Mouse (Mus musculus) kidney, postnatal 0 days (tissue): ENCODE results near the gene Cxcl2. TPM values are rescaled to one million over a fixed set of nuclear protein-coding genes. Genes with fewer than 3 reads are reported as not detected.

Source experiments
- ATAC-seq: fragments of 200-750 bp; cut with Nextera tagmentation; replicated peaks from 2 replicates; pipeline ENCODE4 v1.8.0; 2017; ENCODE audit warnings: low read depth, moderate number of reproducible peaks, moderate TSS enrichment, moderate library complexity; ENCODE audit not compliant: low FRiP score
- DNase-seq: peaks from one replicate; pipeline ENCODE4 v3.0.0-alpha.2; 2016; ENCODE audit warnings: low spot score
- H3K27ac ChIP-seq: fragments of 300-500 bp; sonication (generic); 2 replicates; pipeline ENCODE4 v1.5.1; 2014; ENCODE audit warnings: mild to moderate bottlenecking
- H3K27me3 ChIP-seq: fragments of 300-500 bp; sonication (generic); 2 replicates; pipeline ENCODE4 v1.6.1; 2014; ENCODE audit warnings: low read length, mixed read lengths; ENCODE audit not compliant: insufficient read depth
- H3K36me3 ChIP-seq: fragments of 300-500 bp; sonication (generic); 2 replicates; pipeline ENCODE4 v1.6.1; 2014; ENCODE audit warnings: low read length, mixed read lengths; ENCODE audit not compliant: insufficient read depth
- H3K4me1 ChIP-seq: fragments of 300-500 bp; sonication (generic); replicated peaks from 2 replicates; pipeline ENCODE4 v1.6.1; 2014; ENCODE audit warnings: antibody characterized with exemption, low read length, mixed read lengths; ENCODE audit not compliant: insufficient read depth
- H3K4me2 ChIP-seq: fragments of 300-500 bp; sonication (generic); 2 replicates; pipeline ENCODE4 v1.6.1; 2014; ENCODE audit warnings: mild to moderate bottlenecking, low read length, moderate library complexity, mixed read lengths
- H3K4me3 ChIP-seq: fragments of 300-500 bp; sonication (generic); replicated peaks from 2 replicates; pipeline ENCODE4 v1.5.1; 2014; ENCODE audit warnings: low read depth, low read length
- H3K9ac ChIP-seq: fragments of 300-500 bp; sonication (generic); 2 replicates; pipeline ENCODE4 v1.6.1; 2014; ENCODE audit warnings: low read depth, low read length
- H3K9me3 ChIP-seq: fragments of 300-500 bp; sonication (generic); replicated peaks from 2 replicates; pipeline ENCODE4 v1.6.1; 2016; ENCODE audit warnings: low read length, inconsistent platforms, mixed read lengths
- CTCF ChIP-seq: IDR thresholded peaks from 2 replicates; pipeline ENCODE4 v1.5.1; 2016; ENCODE audit warnings: antibody characterized with exemption, low read depth, mild to moderate bottlenecking, moderate library complexity
- WGBS: fragments of 180-500 bp; shearing (Covaris S2); extraction: QIAGEN DNeasy Blood & Tissue Kit; methylation state at CpG from one replicate; pipeline ENCODE4 v1.1.7; 2014; 5-methylcytosine and 5-hydroxymethylcytosine counted together
- polyA plus RNA-seq: library from polyadenylated mRNA; unstranded; fragments of >200 nt; fragmentation: Nextera tagmentation; extraction: Ambion mirVana; gene quantifications from 2 replicates; pipeline ENCODE4 v1.2.1, GENCODE M21; 2015

Gene Cxcl2
- 0.17 TPM in 1 of 2 replicates, not detected in the other for polyA plus RNA-seq

- peak within 1 kb of the TSS; percentile 67 for H3K4me2 ChIP-seq
- peaks cover 5% of the 10 kb centered on the region; the same call in 1 of the 2 replicates for H3K27me3 ChIP-seq
- no peaks in the 10 kb centered on the region for H3K9me3 ChIP-seq
- peaks cover 7% of the 10 kb centered on the region; the same call in 1 of the 2 replicates for H3K4me1 ChIP-seq
- ATAC-seq (peak; percentile 80), DNase-seq (no peak)
- H3K9ac ChIP-seq: no peak within 1 kb of the TSS
- no peak for TF ChIP-seq CTCF
- no peaks in the 10 kb centered on the region for H3K36me3 ChIP-seq
- WGBS: 6% methylated on average over 22 of the region's 22 CpGs
- peak within 1 kb of the TSS; percentile 21; the same call in 1 of the 2 replicates for H3K4me3 ChIP-seq
- H3K27ac ChIP-seq: no peak within 1 kb of the TSS
Measured at GRCm38 (mm10) chr5:90903339-90904020, at the start of gene Cxcl2. TSS of gene Cxcl2 (plus strand) at chr5:90903871.

DNA sequence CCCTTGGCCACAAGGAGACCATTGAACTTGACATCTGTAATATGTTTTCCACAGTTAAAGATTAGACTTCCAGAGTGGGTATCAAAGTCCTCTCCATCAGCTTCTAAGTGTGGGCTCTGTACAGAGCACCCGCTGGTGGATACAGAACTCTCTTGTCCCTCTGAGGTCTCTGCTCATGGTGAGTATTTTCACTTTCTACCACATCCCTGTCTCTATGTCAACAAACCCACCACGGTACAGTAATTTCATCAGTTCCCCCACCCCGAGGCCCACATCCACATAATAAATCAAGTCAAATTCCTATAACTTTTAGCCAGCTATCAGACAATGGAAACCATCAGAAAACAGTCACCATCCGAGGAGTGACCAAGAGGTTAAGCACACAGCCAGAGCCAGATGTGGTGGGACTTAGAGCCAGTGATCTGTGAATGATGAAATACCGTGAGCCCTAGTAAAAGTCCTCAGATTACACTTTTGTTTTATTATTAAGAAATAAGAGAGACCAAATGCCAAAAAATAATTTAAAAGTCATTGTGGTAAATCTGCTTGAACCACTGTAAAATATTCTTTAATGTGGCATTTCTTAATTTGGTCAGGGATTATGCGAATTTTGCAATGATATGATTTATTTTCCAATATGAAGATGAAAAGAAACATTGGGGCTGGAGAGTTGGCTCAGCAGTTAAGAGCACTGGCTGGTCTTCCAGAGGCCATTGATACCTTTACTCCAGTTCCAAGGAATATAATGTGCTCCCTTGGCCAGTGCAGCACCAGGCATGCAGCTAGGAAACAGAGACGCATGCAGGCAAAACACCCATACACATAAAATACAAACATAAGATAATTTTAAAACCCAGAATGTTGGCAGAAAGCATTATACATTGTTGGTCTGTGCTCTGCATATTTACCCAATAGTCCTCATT lies 48.1 kb upstream of the Cxcl2 start:
- Histone ChIP-seq H3K9ac (no peak overlapping the region), H3K9me3 (no peaks in the 10 kb centered on the region), H3K36me3 (no peaks in the 10 kb centered on the region), H3K27ac (no peak overlapping the region), H3K4me3 (no peak overlapping the region), H3K4me1 (no peaks in the 10 kb centered on the region), H3K4me2 (no peak overlapping the region), H3K27me3 (no peaks in the 10 kb centered on the region)
- no peak for TF ChIP-seq CTCF
- 29% methylated on average over 7 of the region's 7 CpGs for WGBS
- DNase-seq (peak; percentile 81), ATAC-seq (peak; percentile 84)

- Histone ChIP-seq H3K4me1 (no peaks in the 10 kb centered on the region), H3K9me3 (no peaks in the 10 kb centered on the region), H3K9ac (no peak overlapping the region), H3K4me2 (no peak overlapping the region), H3K4me3 (no peak overlapping the region), H3K36me3 (no peaks in the 10 kb centered on the region), H3K27ac (no peak overlapping the region), H3K27me3 (no peaks in the 10 kb centered on the region)
- WGBS: 72% methylated on average over 5 of the region's 5 CpGs
- DNase-seq (no peak), ATAC-seq (no peak)
- no peak for TF ChIP-seq CTCF
Measured at GRCm38 (mm10) chr5:90857463-90857862, 46.2 kb upstream of the Cxcl2 start.

DNA sequence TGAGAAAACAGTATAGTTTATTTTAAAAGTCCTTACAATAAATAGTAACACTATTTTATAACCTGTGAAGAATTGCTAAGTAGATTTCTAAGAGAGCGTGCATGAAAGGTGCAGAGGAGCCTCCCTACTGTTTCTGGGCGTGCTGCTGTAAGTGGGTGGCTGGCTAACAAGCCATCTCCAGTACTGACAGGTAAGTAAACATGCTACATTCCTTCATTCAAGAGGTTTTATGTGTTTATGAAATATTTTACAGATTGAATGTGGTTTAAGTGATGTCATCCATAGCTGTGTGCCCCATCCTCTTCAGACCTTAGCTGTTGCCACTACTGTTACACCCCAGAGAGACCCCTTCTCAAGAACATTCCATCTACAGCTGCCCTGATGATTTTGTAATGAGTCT lies 45.2 kb upstream of the Cxcl2 start:
- ATAC-seq (no peak), DNase-seq (no peak)
- no peaks in the 10 kb centered on the region for H3K27me3 ChIP-seq
- no peak overlapping the region for H3K4me3 ChIP-seq
- no peak for TF ChIP-seq CTCF
- 79% methylated on average over 2 of the region's 2 CpGs for WGBS
- H3K4me1 ChIP-seq: no peaks in the 10 kb centered on the region
- H3K9ac ChIP-seq: no peak overlapping the region
- no peaks in the 10 kb centered on the region for H3K9me3 ChIP-seq
- H3K36me3 ChIP-seq: no peaks in the 10 kb centered on the region
- no peak overlapping the region for H3K4me2 ChIP-seq
- H3K27ac ChIP-seq: no peak overlapping the region

DNA sequence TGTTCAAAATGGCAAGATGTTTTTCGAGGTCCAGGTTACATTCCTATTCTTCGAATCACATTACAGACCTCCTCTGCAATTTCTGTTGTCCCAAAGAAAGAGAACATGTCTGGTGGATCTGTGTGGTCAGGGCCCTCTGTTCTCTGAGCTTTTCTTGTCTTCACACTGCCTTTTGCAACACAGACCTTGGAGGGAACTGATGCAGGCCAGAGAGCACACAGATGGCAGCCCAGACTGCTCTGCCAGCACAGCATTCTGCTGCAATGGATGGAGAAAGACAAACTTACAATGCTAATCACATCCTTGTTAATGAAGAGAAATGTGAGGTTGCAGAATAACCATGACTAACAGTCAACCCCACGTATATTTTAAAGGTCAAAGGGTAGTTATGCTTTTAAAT lies 44.6 kb upstream of the Cxcl2 start:
- ATAC-seq (no peak), DNase-seq (no peak)
- H3K4me2 ChIP-seq: no peak overlapping the region
- no peaks in the 10 kb centered on the region for H3K9me3 ChIP-seq
- 80% methylated on average over 3 of the region's 3 CpGs for WGBS
- H3K9ac ChIP-seq: no peak overlapping the region
- no peak for TF ChIP-seq CTCF
- no peaks in the 10 kb centered on the region for H3K4me1 ChIP-seq
- H3K4me3 ChIP-seq: no peak overlapping the region
- H3K36me3 ChIP-seq: no peaks in the 10 kb centered on the region
- H3K27me3 ChIP-seq: no peaks in the 10 kb centered on the region
- no peak overlapping the region for H3K27ac ChIP-seq

- H3K4me2 ChIP-seq: no peak overlapping the region
- H3K27me3 ChIP-seq: no peaks in the 10 kb centered on the region
- H3K9ac ChIP-seq: no peak overlapping the region
- no peak for TF ChIP-seq CTCF
- no peaks in the 10 kb centered on the region for H3K4me1 ChIP-seq
- H3K36me3 ChIP-seq: no peaks in the 10 kb centered on the region
- ATAC-seq (no peak), DNase-seq (no peak)
- no peak overlapping the region for H3K27ac ChIP-seq
- 88% methylated on average over 6 of the region's 6 CpGs for WGBS
- no peak overlapping the region for H3K4me3 ChIP-seq
- no peaks in the 10 kb centered on the region for H3K9me3 ChIP-seq
Measured at GRCm38 (mm10) chr5:90861876-90862375, 41.7 kb upstream of the Cxcl2 start.
